Mouse (Mus musculus): ENCODE measurements around the gene Hic1. TPM values are rescaled to one million over a fixed set of nuclear protein-coding genes. Genes with fewer than 3 reads are reported as not detected.

Hic1 gene
- polyA plus RNA-seq, 1 experiment from 2014 or later: 0.21 TPM

DNA sequence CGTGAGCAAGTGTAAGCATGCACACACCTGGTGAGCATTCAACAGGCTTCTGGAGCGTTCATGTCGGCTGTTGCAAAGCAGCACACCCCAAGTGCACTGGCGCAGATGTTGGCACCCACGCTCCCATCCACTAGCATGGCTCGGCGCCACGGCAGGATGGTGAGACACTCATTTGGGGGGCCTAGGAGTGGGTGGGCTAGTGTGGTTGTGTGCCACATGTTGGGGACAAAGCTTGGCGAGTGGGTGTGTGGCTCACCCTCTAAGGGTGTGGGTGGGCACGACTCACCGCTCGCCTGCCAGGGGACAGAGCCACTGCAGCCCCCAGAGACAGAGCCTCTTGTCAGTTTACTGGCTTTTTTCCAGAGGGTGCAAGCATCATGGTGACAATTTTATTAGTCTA is 31.6 kb upstream of the Hic1 start:
- H3K4me1 ChIP-seq: peaks cover 57% of the 10 kb centered on the region
- no peaks in the 10 kb centered on the region for H3K9me3 ChIP-seq
- no peak overlapping the region for H3K27ac ChIP-seq
- no peaks in the 10 kb centered on the region for H3K36me3 ChIP-seq (replicated peaks)
- DNase-seq (ENCODE audit: extremely low spot score, low spot score): no peak
- H3K4me3 ChIP-seq: no peak overlapping the region
- peaks cover 76% of the 10 kb centered on the region for H3K27me3 ChIP-seq (ENCODE audit: poor library complexity, severe bottlenecking)
- WGBS: 92% methylated on average over 12 of the region's 12 CpGs

DNA sequence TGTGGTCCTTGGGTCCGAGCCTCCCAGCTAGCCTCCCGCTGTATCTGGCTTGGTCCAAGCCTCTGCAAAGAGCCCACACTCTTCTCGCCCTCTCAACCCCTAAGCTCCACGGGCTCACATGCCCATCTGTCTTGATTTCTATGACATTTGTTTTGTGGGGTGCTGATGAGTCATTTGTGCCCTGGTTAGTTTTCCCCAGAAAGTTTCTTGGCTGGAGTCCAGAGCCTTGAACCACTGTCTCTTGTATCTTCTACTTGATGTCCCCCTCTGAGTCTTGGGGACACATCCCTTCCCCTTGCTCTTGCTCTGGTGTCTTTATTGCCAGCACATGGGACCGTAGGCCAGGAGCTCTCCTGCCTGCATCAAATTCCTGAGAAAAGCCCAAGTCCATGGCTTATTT is 30.6 kb upstream of the Hic1 start:
- peaks cover 58% of the 10 kb centered on the region for H3K4me1 ChIP-seq

DNA sequence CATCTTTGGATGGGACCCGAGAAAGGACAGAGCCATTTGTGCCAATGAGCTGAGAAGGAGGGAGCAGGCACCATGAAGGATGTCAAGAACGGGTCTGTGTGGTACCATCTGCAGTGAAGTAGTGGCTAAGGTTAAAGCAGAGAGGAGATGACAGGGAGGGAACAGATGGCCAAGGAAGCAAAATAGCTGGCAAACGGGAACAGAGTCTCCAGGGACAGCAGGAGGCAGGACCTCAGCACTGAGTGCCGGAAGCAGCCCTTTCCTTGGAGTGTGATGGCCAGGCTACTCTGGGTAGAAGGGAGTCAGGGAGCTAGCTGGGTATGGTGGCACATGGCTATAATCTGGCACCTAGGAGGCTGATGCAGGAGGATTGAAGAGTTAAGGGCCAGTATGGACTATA is 29.5 kb upstream of the Hic1 start:
- WGBS: 78% methylated on average over 4 of the region's 4 CpGs
- Histone ChIP-seq H3K36me3 (replicated peaks) (no peaks in the 10 kb centered on the region), H3K4me3 (no peak overlapping the region), H3K9me3 (no peaks in the 10 kb centered on the region), H3K27ac (no peak overlapping the region), H3K27me3 (ENCODE audit: poor library complexity, severe bottlenecking) (peaks cover 93% of the 10 kb centered on the region), H3K4me1 (peaks cover 58% of the 10 kb centered on the region)
- no peak for DNase-seq (ENCODE audit: extremely low spot score, low spot score)

More for the DNA sequence above, 30.6 kb upstream of the Hic1 start:
- no peaks in the 10 kb centered on the region for H3K9me3 ChIP-seq
- H3K36me3 ChIP-seq (replicated peaks): no peaks in the 10 kb centered on the region
- no peak for DNase-seq (ENCODE audit: extremely low spot score, low spot score)
- no peak overlapping the region for H3K4me3 ChIP-seq
- H3K27ac ChIP-seq: no peak overlapping the region
- WGBS: 93% methylated on average over 5 of the region's 5 CpGs
- H3K27me3 ChIP-seq (ENCODE audit: poor library complexity, severe bottlenecking): peaks cover 86% of the 10 kb centered on the region

- peaks cover 58% of the 10 kb centered on the region for H3K4me1 ChIP-seq
- no peak overlapping the region for H3K27ac ChIP-seq
- WGBS: 39% methylated on average over 7 of the region's 7 CpGs
- H3K27me3 ChIP-seq (ENCODE audit: poor library complexity, severe bottlenecking): peaks cover 93% of the 10 kb centered on the region
- no peaks in the 10 kb centered on the region for H3K9me3 ChIP-seq
- DNase-seq (ENCODE audit: extremely low spot score, low spot score): no peak
- H3K36me3 ChIP-seq (replicated peaks): no peaks in the 10 kb centered on the region
- H3K4me3 ChIP-seq: no peak overlapping the region
Observed at GRCm38 (mm10) chr11:75197956-75198355, 28.6 kb upstream of the Hic1 start.

DNA sequence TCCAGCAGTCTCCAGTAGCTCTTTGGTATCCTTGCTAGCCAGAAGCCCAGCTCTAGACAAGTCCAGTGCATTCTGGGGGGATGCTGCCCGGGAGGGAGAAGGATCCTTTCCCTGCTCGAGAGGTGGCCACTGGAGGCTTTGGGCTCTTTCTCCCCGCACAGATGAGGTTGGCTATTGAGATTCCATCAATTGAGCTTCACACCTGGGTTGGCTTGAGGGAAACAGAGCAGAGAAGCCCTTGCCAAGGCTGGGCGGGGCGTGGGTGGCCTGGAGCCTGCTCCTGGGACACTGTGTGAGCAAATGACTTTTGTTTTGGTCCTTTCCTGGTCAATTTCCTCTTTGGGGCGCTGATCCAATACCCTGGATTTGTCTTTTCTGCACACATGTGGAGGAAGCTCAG is 26.8 kb upstream of the Hic1 start:
- Histone ChIP-seq H3K9me3 (no peaks in the 10 kb centered on the region), H3K36me3 (replicated peaks) (no peaks in the 10 kb centered on the region), H3K4me3 (no peak overlapping the region), H3K4me1 (peaks cover 64% of the 10 kb centered on the region), H3K27me3 (ENCODE audit: poor library complexity, severe bottlenecking) (peaks cover 99% of the 10 kb centered on the region), H3K27ac (no peak overlapping the region)
- no peak for DNase-seq (ENCODE audit: extremely low spot score, low spot score)
- 36% methylated on average over 6 of the region's 6 CpGs for WGBS

GRCm38 (mm10) chr11:75194850-75195461 is 25.6 kb upstream of the Hic1 start:
- no peaks in the 10 kb centered on the region for H3K9me3 ChIP-seq
- no peaks in the 10 kb centered on the region for H3K36me3 ChIP-seq (replicated peaks)
- H3K27ac ChIP-seq: peak overlapping the region; percentile 70
- WGBS: under 1% methylated on average over 39 of the region's 39 CpGs
- peaks cover 73% of the 10 kb centered on the region for H3K4me1 ChIP-seq
- peak overlapping the region; percentile 58 for H3K4me3 ChIP-seq
- peaks cover 92% of the 10 kb centered on the region for H3K27me3 ChIP-seq (ENCODE audit: poor library complexity, severe bottlenecking)
- DNase-seq (ENCODE audit: extremely low spot score, low spot score): peak; percentile 77

GRCm38 (mm10) chr11:75194121-75194849 is 25.0 kb upstream of the Hic1 start:
- Histone ChIP-seq H3K4me3 (peak overlapping the region; percentile 58), H3K4me1 (peaks cover 79% of the 10 kb centered on the region), H3K27ac (peak overlapping the region; percentile 70; the same call in 1 of the 2 replicates), H3K27me3 (ENCODE audit: poor library complexity, severe bottlenecking) (peaks cover 86% of the 10 kb centered on the region), H3K36me3 (replicated peaks) (no peaks in the 10 kb centered on the region), H3K9me3 (no peaks in the 10 kb centered on the region)
- under 1% methylated on average over 52 of the region's 52 CpGs for WGBS
- DNase-seq (ENCODE audit: extremely low spot score, low spot score): peak; percentile 54

GRCm38 (mm10) chr11:75193256-75194071 is 24.1 kb upstream of the Hic1 start, which contains the start of gene Rtn4rl1:
TSS of gene Rtn4rl1 (plus strand) at chr11:75193783.
- peak; percentile 45 for DNase-seq (ENCODE audit: extremely low spot score, low spot score)
- Histone ChIP-seq H3K9me3 (no peaks in the 10 kb centered on the region), H3K27ac (peak within 1 kb of the TSS; percentile 70; the same call in 1 of the 2 replicates), H3K27me3 (ENCODE audit: poor library complexity, severe bottlenecking) (peaks cover 78% of the 10 kb centered on the region), H3K36me3 (replicated peaks) (no peaks in the 10 kb centered on the region), H3K4me1 (peaks cover 85% of the 10 kb centered on the region), H3K4me3 (peak within 1 kb of the TSS; percentile 58)
- under 1% methylated on average over 84 of the region's 84 CpGs for WGBS

DNA sequence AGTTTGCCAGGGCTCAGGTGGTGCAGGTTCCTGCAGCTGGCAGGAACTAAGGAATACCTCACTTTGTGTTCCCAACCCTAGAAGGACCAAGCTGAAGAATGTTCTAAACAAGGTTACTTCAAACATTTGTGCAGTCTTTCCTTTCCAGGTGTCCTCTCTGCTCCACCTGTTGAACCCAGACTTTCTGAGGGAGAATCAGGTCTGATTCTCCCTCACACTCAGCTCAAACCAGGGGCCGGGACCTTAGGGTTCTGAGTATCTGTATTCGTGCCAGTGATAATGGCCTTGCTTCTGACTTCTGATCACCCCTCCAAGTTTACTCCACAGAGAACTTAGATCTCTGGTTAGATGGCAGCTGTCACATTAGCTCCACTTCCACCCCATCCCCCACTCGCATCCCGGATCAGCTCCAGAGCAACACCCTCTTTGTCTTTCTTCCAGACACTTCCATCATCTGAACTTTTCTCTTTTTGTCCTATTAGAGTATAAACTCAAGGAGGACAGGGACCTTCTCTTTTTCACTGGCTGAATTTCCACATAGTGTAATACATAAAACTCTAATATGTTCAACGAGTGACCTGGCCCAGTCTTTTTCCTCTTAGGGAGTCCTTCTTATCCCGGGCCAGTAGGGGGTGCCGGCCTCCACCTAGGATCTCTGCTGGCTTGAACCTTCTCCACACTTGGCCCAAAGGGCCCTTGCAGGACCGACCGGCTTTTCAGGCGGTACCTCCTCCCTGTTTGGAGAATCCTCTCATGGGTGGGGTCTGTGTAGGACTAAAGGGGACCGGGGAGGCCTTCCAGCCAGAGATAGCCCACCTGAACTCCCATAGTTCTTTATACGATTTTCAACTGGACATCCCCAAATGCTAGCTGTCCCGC is 23.3 kb upstream of the Hic1 start:
- Histone ChIP-seq H3K27ac (no peak overlapping the region), H3K4me1 (peaks cover 80% of the 10 kb centered on the region)
- 22% methylated on average over 13 of the region's 13 CpGs for WGBS

GRCm38 (mm10) chr11:75191841-75192240 is 22.5 kb upstream of the Hic1 start:
- WGBS: 58% methylated on average over 6 of the region's 6 CpGs
- DNase-seq (ENCODE audit: extremely low spot score, low spot score): no peak
- Histone ChIP-seq H3K27me3 (ENCODE audit: poor library complexity, severe bottlenecking) (peaks cover 62% of the 10 kb centered on the region), H3K36me3 (replicated peaks) (no peaks in the 10 kb centered on the region), H3K27ac (no peak overlapping the region), H3K4me3 (no peak overlapping the region), H3K9me3 (no peaks in the 10 kb centered on the region), H3K4me1 (peaks cover 75% of the 10 kb centered on the region)

More for the DNA sequence above, 23.3 kb upstream of the Hic1 start:
- no peaks in the 10 kb centered on the region for H3K36me3 ChIP-seq (replicated peaks)
- H3K27me3 ChIP-seq (ENCODE audit: poor library complexity, severe bottlenecking): peaks cover 69% of the 10 kb centered on the region
- peak; percentile 77 for DNase-seq (ENCODE audit: extremely low spot score, low spot score)
- peak overlapping the region; percentile 58 for H3K4me3 ChIP-seq
- no peaks in the 10 kb centered on the region for H3K9me3 ChIP-seq

GRCm38 (mm10) chr11:75190905-75191441 is 21.7 kb upstream of the Hic1 start, which contains the start of gene Dph1:
TSS of gene Dph1 (minus strand) at chr11:75191241.
- H3K4me1 ChIP-seq: peaks cover 67% of the 10 kb centered on the region
- H3K4me3 ChIP-seq: peak within 1 kb of the TSS; percentile 92
- WGBS: 38% methylated on average over 5 of the region's 5 CpGs
- H3K27ac ChIP-seq: peak within 1 kb of the TSS; percentile 66
- no peak for DNase-seq (ENCODE audit: extremely low spot score, low spot score)
- H3K36me3 ChIP-seq (replicated peaks): peaks cover under 1% of the 10 kb centered on the region; the same call in 1 of the 2 replicates
- H3K27me3 ChIP-seq (ENCODE audit: poor library complexity, severe bottlenecking): peaks cover 53% of the 10 kb centered on the region
- no peaks in the 10 kb centered on the region for H3K9me3 ChIP-seq

DNA sequence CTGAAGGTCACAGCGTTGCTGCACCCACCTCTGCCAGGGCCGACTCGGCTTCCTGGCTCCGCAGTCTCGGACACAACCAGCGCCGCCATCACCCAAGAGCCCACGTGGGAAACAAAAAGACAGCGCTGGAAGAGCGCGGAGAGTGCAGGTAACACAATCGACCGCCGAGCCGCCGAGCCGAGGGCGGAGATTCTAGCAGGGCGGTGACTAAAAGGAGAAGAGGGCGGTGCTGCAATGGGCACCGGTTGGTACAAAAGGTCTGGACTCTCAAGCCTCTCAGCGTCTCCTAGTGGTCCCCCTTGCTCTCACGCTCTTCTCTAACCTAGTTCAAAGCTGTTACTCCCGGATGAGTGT is 21.0 kb upstream of the Hic1 start:
- DNase-seq (ENCODE audit: extremely low spot score, low spot score): peak; percentile 86
- Histone ChIP-seq H3K4me3 (peak overlapping the region; percentile 92), H3K36me3 (replicated peaks) (peaks cover 5% of the 10 kb centered on the region; the same call in 1 of the 2 replicates), H3K9me3 (no peaks in the 10 kb centered on the region), H3K4me1 (peaks cover 61% of the 10 kb centered on the region), H3K27me3 (ENCODE audit: poor library complexity, severe bottlenecking) (peaks cover 47% of the 10 kb centered on the region), H3K27ac (peak overlapping the region; percentile 66)
- WGBS: under 1% methylated on average over 24 of the region's 24 CpGs

All from forebrain, embryonic 10.5 days (tissue).